Mouse (Mus musculus) skeletal muscle tissue, adult 2 months (tissue): Measurements from ENCODE around the gene Paqr3.

ENCODE experiments used
- DNase-seq: peaks from one replicate; pipeline ENCODE4 v3.0.0-alpha.2; 2012; ENCODE audit warnings: low read depth, low spot score

Gene Paqr3

DNA sequence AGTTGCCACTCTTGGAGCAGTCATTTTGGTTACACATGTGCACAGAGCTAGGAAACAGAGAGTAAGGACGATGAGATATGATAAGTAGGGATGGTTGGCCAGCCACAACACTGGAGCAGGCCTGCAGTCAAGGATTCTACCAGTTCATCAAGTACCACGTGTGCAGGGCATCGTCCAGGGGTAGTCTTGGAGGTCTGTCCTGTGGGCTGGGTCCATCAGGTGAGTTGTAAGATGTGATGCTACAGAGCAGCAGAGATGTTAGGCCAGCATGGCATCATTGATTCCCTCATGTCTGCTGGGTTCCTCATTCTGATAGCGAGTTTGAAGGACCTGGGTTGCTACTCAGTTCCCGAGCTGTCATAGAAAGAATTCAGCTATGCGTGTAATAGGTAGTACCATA, 26.3 kb downstream of the Paqr3 start:
- DNase-seq, result no peak

DNA sequence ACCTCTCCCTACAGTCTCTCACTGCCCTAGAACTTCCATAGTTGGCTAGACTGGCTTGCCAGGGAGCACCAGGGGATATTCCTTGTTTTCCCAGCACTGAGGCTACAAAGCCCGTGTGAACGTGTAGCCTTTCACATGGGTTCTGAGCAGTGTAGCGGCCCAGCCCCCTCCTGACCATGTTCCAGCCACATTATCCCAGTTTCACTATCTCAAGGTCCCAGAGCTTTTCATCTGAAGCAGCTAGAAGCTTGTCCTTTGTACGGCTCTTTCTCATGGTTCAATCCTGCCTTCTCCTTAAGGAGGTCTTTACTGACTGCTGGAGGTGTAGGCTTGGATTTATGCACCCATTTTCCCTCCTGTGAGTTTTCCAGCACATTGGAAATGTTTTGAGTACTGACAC, 26.9 kb downstream of the Paqr3 start:
- DNase-seq, result no peak

DNA sequence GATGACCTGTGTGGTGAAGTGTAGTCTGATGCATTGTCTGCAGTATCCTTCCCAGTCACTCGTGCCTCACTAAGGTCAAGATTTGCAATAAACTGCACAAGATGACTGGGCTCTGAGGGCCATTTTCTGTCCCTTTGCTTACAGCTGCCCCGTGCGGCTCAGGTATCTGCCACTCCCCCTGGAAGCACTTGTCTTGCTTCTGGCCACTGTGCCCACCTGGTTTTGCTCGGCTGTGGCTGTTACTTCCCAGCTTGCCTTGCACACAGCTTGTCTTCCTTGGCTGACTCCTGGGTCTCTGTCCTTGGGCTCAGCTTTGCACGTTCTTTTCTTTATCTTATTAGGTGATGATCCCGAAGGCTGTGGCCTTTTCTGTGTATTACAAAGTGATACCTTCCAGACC, 27.7 kb downstream of the Paqr3 start:
- DNase-seq, result no peak

- no peak for DNase-seq
These were observed 29.9 kb downstream of the Paqr3 start for GRCm38 (mm10) chr5:97081481-97081880.

DNA sequence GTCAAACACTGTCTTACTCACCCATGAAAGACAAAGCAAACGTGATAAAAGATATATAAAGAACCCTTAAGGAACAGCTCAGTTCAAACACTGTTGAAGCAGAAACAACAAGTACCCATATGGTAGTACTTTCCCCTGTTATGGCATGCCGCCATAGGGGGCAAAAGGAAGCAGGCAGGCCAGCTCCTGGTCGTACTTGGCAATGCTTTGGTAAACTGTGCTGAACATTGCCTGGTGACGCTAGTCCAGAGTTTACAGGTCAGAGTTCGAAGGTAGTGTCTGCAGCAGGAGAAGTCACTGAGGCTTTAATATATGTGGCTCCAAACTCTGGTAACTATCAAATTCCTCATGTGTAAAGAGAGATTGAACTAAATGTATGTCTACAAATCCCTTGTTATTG, 32.8 kb downstream of the Paqr3 start:
- no peak for DNase-seq

DNA sequence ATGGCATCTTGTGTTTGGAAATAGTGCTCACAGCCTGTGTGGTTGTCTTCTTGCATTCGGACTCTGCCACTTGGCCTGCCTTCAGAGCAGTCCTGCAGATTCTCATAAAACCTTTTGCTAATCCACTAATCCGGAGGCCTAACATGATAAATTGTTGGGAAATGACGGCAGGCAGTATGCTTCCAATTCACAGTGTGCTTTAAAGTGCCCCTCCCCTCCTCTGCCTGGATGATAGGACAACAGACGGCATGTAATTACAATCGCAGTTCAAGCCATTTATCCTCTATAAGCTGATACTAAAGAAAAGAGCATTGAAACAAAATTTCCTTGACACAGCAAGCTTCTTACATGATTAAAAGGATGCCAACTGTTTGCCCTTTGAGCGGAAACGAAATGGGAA, 33.7 kb downstream of the Paqr3 start:
- DNase-seq, result no peak

DNA sequence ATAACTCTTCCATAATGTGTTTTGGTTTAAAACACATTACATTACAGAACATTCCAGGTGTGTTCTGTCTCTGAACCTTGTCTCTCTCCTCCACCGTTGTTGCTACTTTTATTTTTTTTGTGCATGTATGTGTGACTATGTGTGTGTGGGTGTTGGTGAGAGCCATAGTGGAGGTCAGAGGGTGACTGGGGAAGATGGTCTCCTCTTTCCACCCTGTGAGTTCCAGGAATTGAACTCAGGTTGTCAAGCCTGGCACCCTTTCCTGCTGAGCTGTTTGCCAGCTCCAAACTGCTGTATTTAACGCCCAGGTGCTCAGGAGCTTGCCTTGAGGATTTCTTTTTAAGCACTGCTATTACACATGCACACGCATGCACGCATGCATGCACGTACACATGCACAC, 35.2 kb downstream of the Paqr3 start:
- DNase-seq, result no peak

- no peak for DNase-seq
These were observed 35.8 kb downstream of the Paqr3 start for GRCm38 (mm10) chr5:97075476-97076151.

DNA sequence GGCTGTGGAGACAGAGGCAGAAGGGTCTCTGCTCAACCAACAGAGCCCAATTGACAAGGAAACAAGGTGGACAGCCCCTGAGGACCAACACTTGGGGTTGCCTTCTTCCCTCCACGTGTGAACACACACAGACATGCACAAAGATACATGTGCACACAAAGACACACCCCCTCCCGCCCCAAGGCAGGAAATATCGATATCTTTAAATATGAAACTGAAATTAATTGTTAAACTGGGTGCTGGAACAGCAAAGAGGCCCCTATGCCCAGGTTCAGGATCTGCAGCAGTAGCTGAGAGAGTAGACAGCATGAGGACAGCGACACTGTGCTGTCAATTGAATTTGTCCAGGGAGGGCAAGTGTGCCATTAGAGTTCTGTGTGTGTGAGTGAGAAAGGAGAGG, 45.6 kb downstream of the Paqr3 start:
- DNase-seq, result no peak

GRCm38 (mm10) chr5:97062041-97062440, 49.4 kb downstream of the Paqr3 start:
- no peak for DNase-seq

- no peak for DNase-seq
These were observed 50.5 kb downstream of the Paqr3 start for GRCm38 (mm10) chr5:97060864-97061263.

- DNase-seq, result no peak
These were observed 54.5 kb downstream of the Paqr3 start for GRCm38 (mm10) chr5:97056791-97057450.

DNA sequence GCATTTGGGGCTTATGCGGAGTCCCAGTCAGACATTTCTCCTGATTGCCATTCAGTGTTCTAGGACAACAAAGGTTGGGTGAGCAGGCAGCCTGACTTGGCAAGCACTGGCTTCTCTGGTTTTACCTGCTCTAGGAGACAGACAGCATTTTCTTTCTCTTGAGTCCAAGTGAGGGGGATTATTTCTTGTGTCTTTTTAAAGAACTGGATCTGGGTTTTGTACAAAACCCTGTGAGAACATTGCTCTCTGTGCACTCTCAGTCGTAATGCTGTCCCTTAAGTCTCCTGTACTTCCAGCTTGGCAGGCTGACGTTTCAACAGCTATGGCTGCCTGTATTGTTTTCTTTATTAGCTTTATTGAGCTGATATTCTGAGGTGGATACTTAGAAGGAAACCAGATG, 55.0 kb downstream of the Paqr3 start:
- no peak for DNase-seq

DNA sequence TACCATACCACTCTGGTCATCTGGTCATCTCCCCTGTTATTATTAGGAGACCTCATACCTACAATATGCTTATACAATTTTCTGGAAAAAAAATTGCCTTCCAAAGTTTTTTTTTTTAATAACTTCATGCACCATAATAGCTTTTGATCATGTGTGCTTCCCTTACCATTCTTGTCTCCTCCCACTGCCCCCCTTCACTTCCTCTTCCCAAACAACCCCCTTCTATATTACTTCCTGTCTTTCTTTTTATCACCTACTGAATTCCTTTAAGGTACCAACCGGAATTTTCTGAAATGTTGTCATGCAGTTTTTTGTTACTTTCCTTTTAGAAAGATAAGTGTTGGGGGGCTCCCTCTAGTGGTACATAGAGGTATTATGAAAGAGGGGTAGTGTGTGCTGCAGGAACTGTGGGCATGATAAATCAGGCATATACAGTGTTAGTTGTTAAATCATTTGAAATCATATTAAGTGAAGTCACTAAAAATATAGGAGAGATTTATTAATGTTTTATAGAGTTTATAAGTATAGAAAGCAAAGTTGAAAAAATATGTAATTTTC, 55.8 kb downstream of the Paqr3 start:
- DNase-seq, result peak; percentile 34

DNA sequence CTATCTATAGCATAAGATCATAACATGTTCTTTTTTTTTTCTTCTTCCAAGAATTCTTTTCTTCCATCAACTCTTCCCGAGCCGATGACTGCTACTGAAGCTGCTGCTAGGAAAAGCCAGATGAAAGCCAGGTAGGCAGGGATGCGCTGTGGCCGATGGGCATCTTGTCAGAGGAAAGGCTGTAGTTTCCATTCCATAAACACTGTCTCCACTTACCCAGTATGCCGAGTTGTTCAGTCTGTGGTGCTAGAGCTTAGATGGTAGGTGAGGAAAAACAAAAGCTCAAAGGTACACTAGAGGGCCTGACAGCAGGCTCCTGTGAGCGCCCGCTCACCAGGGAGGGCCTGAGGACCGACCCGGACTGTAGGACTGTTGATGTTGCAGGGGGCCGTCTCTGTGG, 56.6 kb downstream of the Paqr3 start:
- DNase-seq, result no peak

- no peak for DNase-seq
These were observed 57.2 kb downstream of the Paqr3 start for GRCm38 (mm10) chr5:97054166-97054565.

DNA sequence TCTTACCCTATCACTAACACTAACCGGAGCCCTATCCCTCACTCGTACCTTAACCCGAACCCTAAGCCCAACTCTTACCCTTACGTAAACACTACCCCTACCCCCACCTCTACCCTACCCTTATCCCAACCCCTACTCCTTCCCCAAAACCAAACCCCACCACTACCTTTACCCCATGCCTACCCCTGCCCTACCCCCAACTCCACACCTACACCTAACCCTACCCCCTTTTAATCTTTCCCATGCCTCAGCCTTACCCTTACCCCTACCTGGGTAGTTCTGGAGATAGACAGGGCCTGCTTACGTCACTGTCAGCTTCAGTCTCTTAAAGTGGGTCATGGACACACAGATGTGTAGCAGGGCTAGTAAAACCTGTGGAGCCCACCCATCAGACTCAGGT, 62.5 kb downstream of the Paqr3 start:
- DNase-seq, result no peak

DNA sequence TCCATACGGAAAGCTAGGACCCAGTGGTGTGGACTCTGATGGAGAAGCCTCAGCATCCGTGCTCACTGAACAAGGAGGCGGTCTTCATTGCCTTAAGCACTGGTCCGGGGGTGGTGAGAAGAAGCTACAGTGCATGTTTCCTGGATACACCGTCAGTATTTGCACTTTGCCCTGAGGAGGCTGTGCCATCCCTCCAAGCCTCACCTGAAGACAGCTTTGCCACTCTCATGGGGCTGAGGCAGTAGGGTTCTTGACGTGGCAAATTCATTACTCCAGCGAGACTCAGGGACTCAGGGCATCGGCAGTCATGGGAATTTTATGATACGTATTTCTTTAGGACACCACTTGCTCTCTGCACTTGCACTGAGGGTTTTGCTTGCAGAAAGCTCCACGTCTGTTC, 64.7 kb downstream of the Paqr3 start:
- DNase-seq, result no peak

GRCm38 (mm10) chr5:97045260-97045659, 66.1 kb downstream of the Paqr3 start:
- DNase-seq, result no peak
